Mouse (Mus musculus) gastrocnemius, postnatal 14 days (tissue): ENCODE results near the gene Coq2. TPM values are rescaled to one million over a fixed set of nuclear protein-coding genes. Genes with fewer than 3 reads are reported as not detected.

Source experiments
- DNase-seq: peaks from one replicate; pipeline ENCODE4 v3.0.0; 2021; ENCODE audit warnings: mixed read lengths
- intact Hi-C: fragments of 180-260 bp; cut with DNase I; formaldehyde crosslinking; loops from one replicate; pipeline ENCODE4 v1.15.1; 2025; ENCODE audit warnings: low total_unique reads
- total RNA-seq, 2 experiments: library from RNA; stranded (reverse); gene quantifications; 2 replicates each; pipeline ENCODE4 v1.2.3; 2021

Gene Coq2
- total RNA-seq, 2 experiments from 2014 or later = 39.8 to 41.0 TPM

DNA sequence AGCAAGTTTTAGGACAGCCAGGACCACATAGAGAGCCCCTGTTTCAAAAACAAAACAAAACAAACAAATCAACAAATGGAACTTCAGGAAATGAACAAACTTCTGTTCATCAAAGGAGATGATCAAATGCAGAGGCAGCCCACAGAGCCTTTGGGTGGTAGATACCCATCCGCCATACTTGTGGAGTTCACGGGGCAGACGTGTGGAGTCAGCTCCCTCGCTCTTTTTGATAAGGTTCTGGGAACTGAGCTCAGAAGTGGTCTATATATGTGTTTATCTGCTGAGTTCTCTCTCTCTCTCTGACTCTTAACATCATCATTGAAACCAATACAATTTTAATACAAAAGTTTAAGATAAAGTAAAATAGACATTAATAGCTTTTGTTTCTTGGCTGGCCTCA lies 46.1 kb downstream of the Coq2 start:
- no peak for DNase-seq
- intact Hi-C loops = no loop called here

- intact Hi-C loops = no loop called here
- DNase-seq = no peak
Observed at GRCm38 (mm10) chr5:100626526-100626925, 48.4 kb downstream of the Coq2 start.

DNA sequence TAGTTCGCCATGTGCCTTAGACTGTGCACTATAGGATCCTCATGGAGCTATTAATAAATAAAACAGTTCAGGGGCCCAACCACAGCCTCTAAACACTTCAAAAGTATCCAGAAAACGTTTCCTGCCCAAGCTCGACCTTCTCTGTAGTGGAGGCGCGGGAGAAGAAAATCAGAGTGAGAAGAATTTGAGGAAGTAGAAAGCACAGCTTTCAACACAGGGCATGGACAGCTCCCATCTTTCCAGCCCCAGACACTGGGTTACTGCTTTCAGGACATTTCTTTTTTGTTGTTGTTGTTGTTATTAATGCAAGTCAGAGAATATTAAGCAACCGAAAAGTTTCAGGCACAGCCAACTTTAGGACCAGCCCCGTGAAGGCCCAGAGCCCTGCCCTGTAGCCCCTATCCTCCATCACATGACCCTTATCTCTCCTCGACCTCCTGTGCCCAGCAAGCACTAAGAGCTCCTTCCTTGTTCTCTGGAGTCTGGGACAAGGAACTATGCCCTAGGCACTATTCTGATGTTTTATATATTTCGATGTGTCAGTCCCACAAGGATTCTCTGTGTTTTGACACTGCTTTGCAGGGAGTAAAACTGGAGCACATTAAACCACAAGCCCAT lies 50.1 kb downstream of the Coq2 start:
- no peak for DNase-seq
- intact Hi-C loops = no loop called here

GRCm38 (mm10) chr5:100622509-100623163 lies 52.3 kb downstream of the Coq2 start:
- DNase-seq = no peak
- intact Hi-C loops = no loop called here

GRCm38 (mm10) chr5:100621876-100622508 lies 52.9 kb downstream of the Coq2 start:
- no peak for DNase-seq
- intact Hi-C loops = no loop called here

- DNase-seq = no peak
- intact Hi-C loops = no loop called here
Observed at GRCm38 (mm10) chr5:100620952-100621351, 54.0 kb downstream of the Coq2 start.

DNA sequence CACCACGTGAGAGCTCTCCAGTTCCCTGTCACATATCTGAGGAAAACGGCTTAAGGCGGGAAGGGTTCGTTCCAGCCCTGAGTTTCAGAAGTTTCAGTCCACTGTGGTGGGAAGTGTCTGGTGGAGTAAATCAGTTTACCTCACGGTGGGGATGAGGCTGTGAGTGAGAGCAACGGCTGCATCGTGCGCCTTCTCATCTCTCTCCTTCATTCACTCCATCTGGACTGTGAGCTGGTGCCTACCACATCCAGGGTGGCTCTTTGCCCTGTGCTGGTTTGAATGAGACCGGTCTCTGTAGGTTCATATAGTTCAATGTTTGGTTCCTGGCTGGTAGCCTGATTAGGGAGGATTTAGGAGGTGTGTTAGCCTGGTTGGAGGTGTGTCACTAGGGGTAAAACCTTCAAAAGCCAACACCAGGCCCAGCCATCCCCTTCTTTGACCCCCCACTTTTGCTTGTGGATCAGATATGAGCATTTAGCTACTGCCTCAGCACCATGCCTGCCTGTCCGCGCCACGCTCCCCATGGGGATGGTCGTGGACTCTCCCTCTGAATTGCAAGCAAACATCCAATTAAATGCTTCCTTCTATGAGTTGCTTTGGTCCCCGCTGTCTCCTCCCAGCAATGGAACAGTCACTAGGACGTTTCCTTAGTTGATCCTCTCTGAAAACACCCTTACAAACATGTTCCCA lies 55.2 kb downstream of the Coq2 start:
- intact Hi-C loops = no loop called here
- DNase-seq = no peak

DNA sequence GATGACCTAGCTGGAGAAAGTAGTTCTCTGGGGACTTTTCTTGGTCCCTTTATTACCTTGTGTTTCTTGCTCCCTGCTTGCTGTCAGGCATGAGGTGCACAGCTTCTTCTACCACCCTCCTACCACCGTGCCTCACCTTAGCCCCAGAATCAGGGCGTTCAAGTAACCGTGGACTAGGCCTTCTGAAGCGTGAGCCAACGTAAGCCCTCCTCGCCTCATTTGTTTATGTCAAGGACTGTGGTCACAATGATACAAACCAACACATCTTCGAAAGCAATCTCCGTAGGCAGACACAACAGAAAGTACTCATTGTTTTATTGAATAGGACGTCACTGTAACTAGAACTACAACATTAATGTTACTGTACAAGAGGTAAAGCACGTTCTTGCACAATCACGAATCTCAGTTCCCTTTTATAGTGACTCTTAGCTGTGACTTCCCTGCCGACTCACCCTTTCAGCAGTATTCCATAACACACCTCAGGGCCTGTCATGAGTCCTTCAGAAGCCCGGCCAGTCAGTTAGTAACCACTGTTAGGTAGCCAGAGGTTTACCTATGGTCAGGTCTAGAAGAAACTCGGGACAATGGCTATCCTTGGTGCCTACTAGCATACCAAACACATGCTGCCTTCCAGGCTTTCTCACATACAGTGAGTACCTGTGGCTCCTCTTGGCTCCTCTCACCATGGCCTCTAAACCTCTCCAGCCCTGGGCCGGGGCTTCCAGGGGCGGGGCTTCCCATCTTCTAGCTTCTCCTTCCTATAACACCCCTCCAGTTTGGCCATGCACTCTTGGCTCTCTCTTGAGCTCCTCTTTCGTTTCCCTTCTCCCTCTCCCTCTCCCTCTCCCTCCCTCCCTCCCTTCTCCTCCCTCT lies 60.8 kb downstream of the Coq2 start:
- intact Hi-C loops = no loop called here
- no peak for DNase-seq

DNA sequence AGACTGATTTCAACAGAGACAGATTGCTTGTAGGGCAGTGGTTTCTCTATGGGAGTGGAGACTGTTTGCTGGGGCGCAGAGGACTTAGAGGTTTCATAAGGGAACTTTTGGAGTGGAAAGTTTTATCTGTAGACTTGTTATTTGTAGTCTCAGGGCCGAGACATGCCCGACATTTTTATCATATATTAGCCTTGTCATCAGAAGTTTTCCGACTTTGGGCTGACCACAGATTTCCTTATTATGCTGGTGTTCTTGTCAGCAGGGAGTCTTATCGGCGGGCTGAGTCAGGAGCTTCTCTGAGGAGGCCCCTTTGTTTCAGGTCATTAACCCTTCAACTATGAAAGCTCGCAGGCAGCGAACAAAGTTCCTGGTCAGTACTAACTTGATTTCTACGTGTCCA lies 67.1 kb downstream of the Coq2 start:
- no peak for DNase-seq
- intact Hi-C loops = no loop called here

- intact Hi-C loops = no loop called here
- DNase-seq = peak; percentile 33
Observed at GRCm38 (mm10) chr5:100607090-100607762, 67.7 kb downstream of the Coq2 start.

DNA sequence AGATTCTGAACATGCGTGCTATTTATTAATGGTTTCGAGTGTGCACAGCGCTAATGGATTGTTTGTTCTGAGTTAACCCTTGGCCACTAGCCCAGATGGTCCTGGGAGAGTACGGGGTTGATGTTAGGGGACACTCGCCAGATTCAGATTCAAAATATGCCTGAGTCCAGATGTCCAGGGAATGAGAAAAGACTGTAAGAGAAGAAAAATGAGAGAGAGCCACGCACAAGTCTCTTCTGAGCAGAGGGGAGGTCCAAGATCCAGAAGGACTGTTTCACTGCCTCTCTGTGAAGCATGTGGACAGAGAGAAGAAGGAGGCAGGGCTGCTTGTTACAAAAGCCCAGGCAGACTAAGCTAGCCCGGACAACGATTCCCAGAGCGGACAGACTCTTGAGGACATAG lies 69.1 kb downstream of the Coq2 start:
- intact Hi-C loops = no loop called here
- peak; percentile 81 for DNase-seq

Other genes with a start within 250 kb of the Coq2 start
- 1 to 10 TPM; 5.8 to 6.4 TPM for gene Lin54, start 174.5 kb downstream of the Coq2 start, total RNA-seq
- gene Cops4, start 156.8 kb downstream of the Coq2 start, total RNA-seq = 10 to 100 TPM; 88.8 TPM
- under 1 TPM in 1 of 2 experiments, not detected in 1; 0.90 TPM for gene Plac8, start 102.9 kb downstream of the Coq2 start, total RNA-seq
- gene Hpse, start 44.6 kb upstream of the Coq2 start, total RNA-seq = under 1 TPM; 0.51 to 0.88 TPM
- gene Helq, start 123.5 kb upstream of the Coq2 start, total RNA-seq = 1 to 10 TPM; 4.1 to 5.9 TPM
- gene Mrps18c, start 123.5 kb upstream of the Coq2 start, total RNA-seq = 10 to 100 TPM; 72.2 to 76.4 TPM
- gene Abraxas1, start 145.8 kb upstream of the Coq2 start, total RNA-seq = 1 to 10 TPM; 5.3 to 5.7 TPM
- 1 to 10 TPM; 3.9 to 4.6 TPM for gene Gpat3, start 170.6 kb upstream of the Coq2 start, total RNA-seq